Mouse (Mus musculus) midbrain, postnatal 0 days (tissue): ENCODE measurements at regions not wholly inside any gene's neighbourhood (a gene's known extent, or its start where the extent isn't known, plus 50 kb on each side); places are given as distances from the start of the nearest gene placed in this dataset.

Source experiments
- ATAC-seq: fragments of 200-750 bp; cut with Nextera tagmentation; 2 replicates; pipeline ENCODE4 v1.8.0; 2017; ENCODE audit warnings: moderate number of reproducible peaks, mild to moderate bottlenecking, moderate TSS enrichment, moderate library complexity; ENCODE audit not compliant: low FRiP score
- DNase-seq: peaks from one replicate; pipeline ENCODE4 v3.0.0-alpha.2; 2015; ENCODE audit warnings: low spot score
- H3K27ac ChIP-seq: fragments of 300-500 bp; sonication (generic); 2 replicates; pipeline ENCODE4 v1.5.1; 2014; ENCODE audit warnings: low read depth, mild to moderate bottlenecking, low read length, mixed read lengths
- H3K27me3 ChIP-seq: fragments of 300-500 bp; sonication (generic); 2 replicates; pipeline ENCODE4 v1.6.1; 2014; ENCODE audit warnings: low read length, control low read depth, mixed read lengths; ENCODE audit not compliant: insufficient read depth
- H3K36me3 ChIP-seq: fragments of 300-500 bp; sonication (generic); 2 replicates; pipeline ENCODE4 v1.6.1; 2014; ENCODE audit warnings: low read length, control low read depth, mixed read lengths; ENCODE audit not compliant: insufficient read depth
- H3K4me1 ChIP-seq: fragments of 300-500 bp; sonication (generic); 2 replicates; pipeline ENCODE4 v1.6.1; 2014; ENCODE audit warnings: mild to moderate bottlenecking, control low read depth, antibody characterized with exemption, low read length, mixed read lengths; ENCODE audit not compliant: insufficient read depth
- H3K4me2 ChIP-seq: fragments of 300-500 bp; sonication (generic); 2 replicates; pipeline ENCODE4 v1.6.1; 2014; ENCODE audit warnings: low read depth, mild to moderate bottlenecking, low read length, mixed read lengths; ENCODE audit not compliant: poor library complexity, severe bottlenecking
- H3K4me3 ChIP-seq: fragments of 300-500 bp; sonication (generic); 2 replicates; pipeline ENCODE4 v1.5.1; 2014; ENCODE audit warnings: low read depth, mild to moderate bottlenecking, low read length, moderate library complexity
- H3K9ac ChIP-seq: fragments of 300-500 bp; sonication (generic); replicated peaks from 2 replicates; pipeline ENCODE4 v1.6.1; 2014; ENCODE audit warnings: mild to moderate bottlenecking, low read length, moderate library complexity, mixed read lengths; ENCODE audit not compliant: poor library complexity, severe bottlenecking
- H3K9me3 ChIP-seq: fragments of 300-500 bp; sonication (generic); 2 replicates; pipeline ENCODE4 v1.6.1; 2016; ENCODE audit warnings: low read length, control low read depth
- CTCF ChIP-seq: IDR thresholded peaks from 2 replicates; pipeline ENCODE4 v1.5.1; 2016; ENCODE audit warnings: antibody characterized with exemption, mild to moderate bottlenecking
- WGBS: fragments of 180-500 bp; shearing (Covaris S2); extraction: QIAGEN DNeasy Blood & Tissue Kit; methylation state at CpG from one replicate; pipeline ENCODE4 v1.1.7; 2014; 5-methylcytosine and 5-hydroxymethylcytosine counted together

- H3K27ac ChIP-seq: no peak overlapping the region
- no peak overlapping the region for H3K4me3 ChIP-seq
- ATAC-seq: no peak
- H3K36me3 ChIP-seq: no peaks in the 10 kb centered on the region
- no peaks in the 10 kb centered on the region for H3K27me3 ChIP-seq
- no peak for DNase-seq
- no peaks in the 10 kb centered on the region for H3K9me3 ChIP-seq
- TF ChIP-seq CTCF: no peak
- peaks cover 4% of the 10 kb centered on the region; the same call in 1 of the 2 replicates for H3K4me1 ChIP-seq
- no peak overlapping the region for H3K9ac ChIP-seq
- H3K4me2 ChIP-seq: no peak overlapping the region
- 97% methylated on average over 1 of the region's 1 CpGs for WGBS
Observed at GRCm38 (mm10) chr1:97555565-97555955, 106.3 kb downstream of the D1Ertd622e start.

- Histone ChIP-seq H3K4me3 (no peak overlapping the region), H3K4me1 (peaks cover 4% of the 10 kb centered on the region; the same call in 1 of the 2 replicates), H3K4me2 (no peak overlapping the region), H3K9ac (no peak overlapping the region), H3K27me3 (no peaks in the 10 kb centered on the region), H3K27ac (no peak overlapping the region), H3K36me3 (no peaks in the 10 kb centered on the region), H3K9me3 (no peaks in the 10 kb centered on the region)
- TF ChIP-seq CTCF: no peak
- ATAC-seq (no peak), DNase-seq (peak; percentile 25)
- 70% methylated on average over 6 of the region's 6 CpGs for WGBS
Observed at GRCm38 (mm10) chr1:97554936-97555564, 106.8 kb downstream of the D1Ertd622e start.

DNA sequence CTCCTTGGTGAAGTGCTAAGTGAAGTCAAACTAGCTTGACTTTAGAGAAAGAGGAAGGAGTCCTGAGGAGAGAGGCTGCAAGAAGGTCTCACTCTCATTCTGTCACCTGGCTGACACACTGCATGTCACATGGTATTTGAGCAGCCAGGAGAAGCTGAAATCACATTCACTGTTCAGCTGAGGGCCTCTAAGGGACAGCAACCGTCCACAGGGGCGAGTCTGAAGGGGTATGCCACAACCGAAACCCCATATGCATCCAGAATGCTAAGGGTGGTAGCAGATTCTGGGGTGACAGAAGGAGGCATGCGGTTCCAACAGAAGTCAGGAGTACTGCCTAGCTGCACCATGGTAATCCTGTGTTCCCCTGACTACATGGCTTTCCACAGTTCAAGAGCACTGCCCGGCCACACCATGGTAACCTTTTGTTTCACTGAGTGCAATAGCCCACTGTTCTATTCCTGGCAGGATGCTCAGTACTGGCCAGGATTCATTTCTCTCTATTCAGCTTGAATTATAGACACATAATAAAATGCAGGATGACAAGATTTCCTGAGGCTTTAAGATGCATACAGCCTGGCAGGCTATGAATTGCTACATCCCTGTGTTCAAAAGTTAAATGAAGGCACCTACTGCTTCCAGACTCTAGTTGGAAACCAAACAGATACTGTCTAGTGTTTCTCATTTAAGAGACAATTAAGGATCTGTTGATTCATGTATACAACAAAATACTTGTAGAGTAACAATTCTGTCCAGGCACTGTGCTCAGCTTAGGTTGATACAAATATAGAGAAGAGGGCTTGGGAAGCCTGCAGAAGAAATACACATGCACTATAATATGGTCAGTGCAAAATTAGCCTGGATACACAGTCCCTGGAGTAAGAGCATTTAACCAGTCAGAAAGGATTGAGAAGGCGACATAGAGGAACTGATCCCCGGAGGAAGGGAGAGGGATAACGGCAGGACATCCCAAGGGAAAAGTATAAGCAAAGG lies 108.1 kb downstream of the D1Ertd622e start:
- Histone ChIP-seq H3K27me3 (no peaks in the 10 kb centered on the region), H3K4me3 (no peak overlapping the region), H3K9me3 (no peaks in the 10 kb centered on the region), H3K9ac (no peak overlapping the region), H3K27ac (peak overlapping the region; percentile 38; the same call in 1 of the 2 replicates), H3K36me3 (no peaks in the 10 kb centered on the region), H3K4me1 (peaks cover 4% of the 10 kb centered on the region; the same call in 1 of the 2 replicates), H3K4me2 (no peak overlapping the region)
- WGBS: 39% methylated on average over 8 of the region's 8 CpGs
- peak; percentile 95 for ATAC-seq
- no peak for TF ChIP-seq CTCF
- peak; percentile 88 for DNase-seq

- DNase-seq (peak; percentile 31), ATAC-seq (no peak)
- no peaks in the 10 kb centered on the region for H3K27me3 ChIP-seq
- H3K9ac ChIP-seq: no peak overlapping the region
- no peaks in the 10 kb centered on the region for H3K36me3 ChIP-seq
- no peak overlapping the region for H3K4me2 ChIP-seq
- H3K4me1 ChIP-seq: peaks cover 4% of the 10 kb centered on the region; the same call in 1 of the 2 replicates
- no peak overlapping the region for H3K4me3 ChIP-seq
- 0 out of 2 replicates have a peak overlapping the region, but pooled peaks have one; percentile 13 for H3K27ac ChIP-seq
- TF ChIP-seq CTCF: no peak
- 77% methylated on average over 2 of the region's 2 CpGs for WGBS
- H3K9me3 ChIP-seq: no peaks in the 10 kb centered on the region
Observed at GRCm38 (mm10) chr1:97552886-97553285, 109.0 kb downstream of the D1Ertd622e start.

DNA sequence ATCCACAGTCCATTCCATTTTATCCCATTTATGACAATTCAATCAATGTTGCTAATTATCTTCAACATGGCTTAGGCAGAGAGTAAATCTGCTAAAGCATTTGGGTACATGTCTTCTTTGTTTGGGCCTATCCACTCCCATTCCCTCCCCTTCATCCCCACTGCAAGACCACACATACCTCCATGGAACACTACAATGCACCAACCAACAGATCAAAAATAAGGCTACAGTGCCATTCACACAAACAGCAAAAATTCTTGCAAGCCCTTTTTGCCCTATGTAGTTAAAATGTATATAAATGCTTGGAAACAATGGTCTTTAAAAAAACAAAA lies 120.7 kb downstream of the D1Ertd622e start:
- Histone ChIP-seq H3K27me3 (no peaks in the 10 kb centered on the region), H3K9me3 (no peaks in the 10 kb centered on the region), H3K36me3 (no peaks in the 10 kb centered on the region), H3K4me1 (0 out of 2 replicates have a peak, but pooled peaks cover 3% of the 10 kb centered on the region), H3K27ac (no peak overlapping the region), H3K9ac (no peak overlapping the region), H3K4me2 (no peak overlapping the region), H3K4me3 (no peak overlapping the region)
- DNase-seq: no peak
- no peak for TF ChIP-seq CTCF
- ATAC-seq: no peak
